Mouse (Mus musculus) midbrain, embryonic 14.5 days (tissue): ENCODE results near the gene Plpp7. TPM values are rescaled to one million over a fixed set of nuclear protein-coding genes. Genes with fewer than 3 reads are reported as not detected.

Experiments used
- ATAC-seq: fragments of 200-750 bp; cut with Nextera tagmentation; 2 replicates; pipeline ENCODE4 v1.8.0; 2017; ENCODE audit warnings: moderate number of reproducible peaks, moderate library complexity; ENCODE audit not compliant: low FRiP score, low TSS enrichment
- DNase-seq: peaks from one replicate; pipeline ENCODE4 v3.0.0-alpha.2; 2015
- H3K27ac ChIP-seq: fragments of 300-500 bp; sonication (generic); replicated peaks from 2 replicates; pipeline ENCODE4 v1.5.1; 2014; ENCODE audit warnings: mild to moderate bottlenecking, low read depth, low read length, moderate library complexity
- H3K27me3 ChIP-seq: fragments of 300-500 bp; sonication (generic); 2 replicates; pipeline ENCODE4 v1.6.1; 2014; ENCODE audit warnings: low read length, control low read depth, mixed read lengths; ENCODE audit not compliant: control insufficient read depth, insufficient read depth
- H3K36me3 ChIP-seq: fragments of 300-500 bp; sonication (generic); 2 replicates; pipeline ENCODE4 v1.6.1; 2014; ENCODE audit warnings: low read length, control low read depth; ENCODE audit not compliant: control insufficient read depth, insufficient read depth
- H3K4me1 ChIP-seq: fragments of 300-500 bp; sonication (generic); 2 replicates; pipeline ENCODE4 v1.6.1; 2014; ENCODE audit warnings: mild to moderate bottlenecking, antibody characterized with exemption, low read length, control low read depth; ENCODE audit not compliant: control insufficient read depth, insufficient read depth
- H3K4me2 ChIP-seq: fragments of 300-500 bp; sonication (generic); 2 replicates; pipeline ENCODE4 v1.6.1; 2014; ENCODE audit warnings: mild to moderate bottlenecking, low read length, moderate library complexity
- H3K4me3 ChIP-seq: fragments of 300-500 bp; sonication (generic); replicated peaks from 2 replicates; pipeline ENCODE4 v1.5.1; 2014; ENCODE audit warnings: low read depth, low read length
- H3K9ac ChIP-seq: fragments of 300-500 bp; sonication (generic); replicated peaks from 2 replicates; pipeline ENCODE4 v1.6.1; 2014; ENCODE audit warnings: mild to moderate bottlenecking, low read length, moderate library complexity
- H3K9me3 ChIP-seq: fragments of 300-500 bp; sonication (generic); 2 replicates; pipeline ENCODE4 v1.6.1; 2016; ENCODE audit warnings: low read length, control low read depth, mixed read lengths; ENCODE audit not compliant: control insufficient read depth
- WGBS: fragments of 180-500 bp; shearing (Covaris S2); extraction: QIAGEN DNeasy Blood & Tissue Kit; methylation state at CpG from one replicate; pipeline ENCODE4 v1.1.7; 2014; 5-methylcytosine and 5-hydroxymethylcytosine counted together
- polyA plus RNA-seq: library from polyadenylated mRNA; unstranded; fragments of >200 nt; fragmentation: Nextera tagmentation; extraction: Ambion mirVana; gene quantifications from 2 replicates; pipeline ENCODE4 v1.2.1, GENCODE M21; 2014

Plpp7 gene
- polyA plus RNA-seq, 1 experiment from 2014 or later, result 21.6 TPM

DNA sequence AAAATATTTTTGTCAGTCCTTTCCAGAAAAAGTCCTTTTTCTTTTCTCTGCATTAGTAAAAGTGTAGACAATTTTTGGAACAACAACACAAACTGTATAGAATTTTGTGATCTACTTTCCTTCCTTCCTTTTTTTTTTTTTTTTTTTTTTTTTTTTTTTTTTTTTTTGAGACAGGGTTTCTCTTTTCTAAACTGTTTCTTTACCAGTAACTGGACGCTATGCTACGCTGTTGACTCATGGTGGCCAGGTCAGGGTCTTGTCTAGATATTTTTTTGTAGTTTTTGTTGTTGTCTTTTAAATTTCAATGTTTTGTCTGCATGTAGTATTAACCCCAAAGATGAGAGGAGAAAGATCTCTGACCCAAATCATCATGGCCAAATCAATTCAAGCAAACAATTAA lies 26.5 kb downstream of the Plpp7 start:
- Histone ChIP-seq H3K27me3 (no peaks in the 10 kb centered on the region), H3K4me1 (no peaks in the 10 kb centered on the region), H3K4me2 (no peak overlapping the region), H3K9ac (no peak overlapping the region), H3K27ac (no peak overlapping the region), H3K9me3 (no peaks in the 10 kb centered on the region), H3K36me3 (no peaks in the 10 kb centered on the region), H3K4me3 (no peak overlapping the region)
- DNase-seq (no peak), ATAC-seq (no peak)
- 81% methylated on average over 2 of the region's 2 CpGs for WGBS

- DNase-seq, result no peak
- H3K27me3 ChIP-seq, result no peaks in the 10 kb centered on the region
- no peak overlapping the region for H3K4me3 ChIP-seq
- H3K9me3 ChIP-seq, result no peaks in the 10 kb centered on the region
- ATAC-seq, result no peak
- no peak overlapping the region for H3K9ac ChIP-seq
- H3K4me2 ChIP-seq, result no peak overlapping the region
- no peaks in the 10 kb centered on the region for H3K36me3 ChIP-seq
- WGBS, result 30% methylated on average over 16 of the region's 16 CpGs
- no peak overlapping the region for H3K27ac ChIP-seq
- no peaks in the 10 kb centered on the region for H3K4me1 ChIP-seq
These were observed 32.6 kb downstream of the Plpp7 start for GRCm38 (mm10) chr2:32127653-32128535.

GRCm38 (mm10) chr2:32128536-32128841 lies 33.2 kb downstream of the Plpp7 start:
- Histone ChIP-seq H3K9ac (no peak overlapping the region), H3K4me3 (no peak overlapping the region), H3K4me1 (no peaks in the 10 kb centered on the region), H3K4me2 (no peak overlapping the region), H3K27me3 (no peaks in the 10 kb centered on the region), H3K27ac (no peak overlapping the region), H3K9me3 (no peaks in the 10 kb centered on the region), H3K36me3 (no peaks in the 10 kb centered on the region)
- ATAC-seq (no peak), DNase-seq (no peak)
- WGBS, result 85% methylated on average over 5 of the region's 5 CpGs

DNA sequence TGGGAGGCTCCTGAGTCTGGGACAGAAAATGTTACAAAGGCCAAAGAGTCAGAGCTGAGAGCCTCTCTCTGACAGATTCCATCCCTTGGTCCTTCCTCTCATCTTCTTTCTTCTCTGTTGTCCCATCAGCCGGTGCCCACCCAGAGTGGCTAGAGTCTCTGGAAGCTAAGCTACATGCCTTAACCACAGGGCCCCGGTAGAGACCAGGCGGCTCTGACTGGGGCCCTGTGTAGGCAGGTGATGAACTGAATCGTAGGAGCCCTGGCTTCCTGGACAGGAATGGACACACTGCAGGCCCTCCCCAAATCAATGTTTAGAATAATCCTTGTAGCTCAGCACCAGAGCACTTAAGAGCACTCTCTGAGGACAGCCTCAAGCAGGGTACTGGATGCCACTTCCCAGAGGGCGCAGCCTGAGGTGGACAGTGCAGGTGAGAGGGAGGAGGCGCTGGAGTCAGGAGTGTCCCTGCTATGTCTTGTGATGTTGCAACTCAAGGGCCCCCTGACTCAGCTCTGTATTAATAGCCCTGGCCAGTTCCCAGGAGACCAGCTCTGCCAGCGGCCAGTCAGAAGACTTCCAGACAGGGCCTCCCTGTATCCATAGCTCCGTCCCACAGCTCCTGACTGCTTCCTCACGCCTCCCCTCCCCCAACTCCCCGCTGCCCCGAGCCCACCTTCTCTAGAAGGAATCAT lies 34.2 kb downstream of the Plpp7 start:
- H3K9me3 ChIP-seq, result no peaks in the 10 kb centered on the region
- H3K4me3 ChIP-seq, result no peak overlapping the region
- ATAC-seq, result no peak
- 60% methylated on average over 11 of the region's 11 CpGs for WGBS
- DNase-seq, result no peak
- H3K4me2 ChIP-seq, result no peak overlapping the region
- no peaks in the 10 kb centered on the region for H3K4me1 ChIP-seq
- no peak overlapping the region for H3K9ac ChIP-seq
- no peaks in the 10 kb centered on the region for H3K36me3 ChIP-seq
- no peak overlapping the region for H3K27ac ChIP-seq
- H3K27me3 ChIP-seq, result no peaks in the 10 kb centered on the region

- Histone ChIP-seq H3K27me3 (no peaks in the 10 kb centered on the region), H3K4me2 (no peak overlapping the region), H3K9ac (no peak overlapping the region), H3K36me3 (no peaks in the 10 kb centered on the region), H3K9me3 (no peaks in the 10 kb centered on the region), H3K27ac (no peak overlapping the region), H3K4me3 (no peak overlapping the region), H3K4me1 (no peaks in the 10 kb centered on the region)
- ATAC-seq, result no peak
- WGBS, result 35% methylated on average over 6 of the region's 6 CpGs
- DNase-seq, result peak; percentile 80
These were observed 35.1 kb downstream of the Plpp7 start for GRCm38 (mm10) chr2:32130435-32130834.

GRCm38 (mm10) chr2:32131205-32131834 lies 36.0 kb downstream of the Plpp7 start:
- no peaks in the 10 kb centered on the region for H3K4me1 ChIP-seq
- WGBS, result 83% methylated on average over 9 of the region's 9 CpGs

GRCm38 (mm10) chr2:32131866-32132566 lies 36.7 kb downstream of the Plpp7 start:
- DNase-seq (no peak), ATAC-seq (no peak)
- Histone ChIP-seq H3K27me3 (no peaks in the 10 kb centered on the region), H3K4me3 (no peak overlapping the region), H3K9ac (no peak overlapping the region), H3K27ac (no peak overlapping the region), H3K4me1 (no peaks in the 10 kb centered on the region), H3K9me3 (no peaks in the 10 kb centered on the region), H3K36me3 (no peaks in the 10 kb centered on the region), H3K4me2 (no peak overlapping the region)
- 76% methylated on average over 6 of the region's 6 CpGs for WGBS

More at GRCm38 (mm10) chr2:32131205-32131834, 36.0 kb downstream of the Plpp7 start:
- Histone ChIP-seq H3K4me2 (no peak overlapping the region), H3K27ac (no peak overlapping the region), H3K36me3 (no peaks in the 10 kb centered on the region), H3K9ac (no peak overlapping the region), H3K9me3 (no peaks in the 10 kb centered on the region), H3K27me3 (no peaks in the 10 kb centered on the region), H3K4me3 (no peak overlapping the region)
- ATAC-seq, result no peak
- DNase-seq, result no peak

DNA sequence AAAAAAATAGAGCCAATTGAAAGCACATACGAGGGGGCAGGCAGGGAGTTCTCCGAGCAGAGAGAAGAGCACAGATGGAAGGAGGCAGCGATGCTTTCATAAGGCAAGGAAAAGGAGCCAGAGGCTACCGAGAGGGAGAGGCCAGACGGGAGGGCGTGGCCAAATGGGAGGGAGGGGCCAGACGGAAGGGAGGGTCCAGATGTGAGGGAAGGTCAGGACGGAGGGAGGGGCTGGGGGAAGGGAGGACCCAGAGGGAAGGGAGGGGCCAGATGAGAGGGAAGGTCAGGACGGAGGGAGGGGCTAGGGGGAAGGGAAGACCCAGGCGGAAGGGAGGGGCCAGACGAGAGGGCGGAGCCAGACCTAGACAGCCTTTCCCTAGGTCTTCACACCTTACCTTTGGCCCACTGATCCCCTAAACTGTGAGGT lies 37.3 kb downstream of the Plpp7 start:
- H3K27me3 ChIP-seq, result no peaks in the 10 kb centered on the region
- DNase-seq (peak; percentile 25), ATAC-seq (no peak)
- no peak overlapping the region for H3K4me2 ChIP-seq
- H3K9me3 ChIP-seq, result no peaks in the 10 kb centered on the region
- no peaks in the 10 kb centered on the region for H3K36me3 ChIP-seq
- WGBS, result 3% methylated on average over 12 of the region's 12 CpGs
- no peak overlapping the region for H3K4me3 ChIP-seq
- H3K27ac ChIP-seq, result no peak overlapping the region
- no peaks in the 10 kb centered on the region for H3K4me1 ChIP-seq
- H3K9ac ChIP-seq, result no peak overlapping the region
